Mouse (Mus musculus): ENCODE measurements at regions not wholly inside any gene's neighbourhood (a gene's known extent, or its start where the extent isn't known, plus 50 kb on each side); places are given as distances from the start of the nearest gene placed in this dataset.

DNA sequence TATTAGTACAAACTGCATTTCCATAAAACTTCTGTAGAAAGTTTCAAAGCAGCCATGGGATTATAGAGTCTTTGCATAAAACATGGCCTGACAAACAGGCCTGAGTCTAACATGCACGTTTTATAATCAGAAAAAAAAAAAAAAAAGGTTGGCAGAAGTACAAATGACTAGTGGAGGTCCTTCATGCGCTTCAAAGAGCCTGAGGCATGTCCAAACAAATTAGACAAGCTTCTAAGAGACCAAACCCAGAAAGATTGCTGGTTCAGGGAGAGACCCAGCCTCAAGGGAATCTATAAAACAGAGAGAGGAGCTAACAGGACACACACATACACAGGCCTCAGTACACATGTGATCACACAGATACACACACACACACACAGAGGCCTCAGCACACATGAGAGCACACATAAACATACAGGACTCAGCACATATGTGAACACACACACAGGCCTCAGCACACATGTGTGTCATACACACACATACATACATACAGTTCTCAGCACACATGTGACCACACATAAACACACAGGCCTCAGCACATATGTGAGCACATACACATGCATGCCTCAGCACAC lies 57.0 kb upstream of the Gnaq start:
- DNase-seq, result peak; percentile 34

DNA sequence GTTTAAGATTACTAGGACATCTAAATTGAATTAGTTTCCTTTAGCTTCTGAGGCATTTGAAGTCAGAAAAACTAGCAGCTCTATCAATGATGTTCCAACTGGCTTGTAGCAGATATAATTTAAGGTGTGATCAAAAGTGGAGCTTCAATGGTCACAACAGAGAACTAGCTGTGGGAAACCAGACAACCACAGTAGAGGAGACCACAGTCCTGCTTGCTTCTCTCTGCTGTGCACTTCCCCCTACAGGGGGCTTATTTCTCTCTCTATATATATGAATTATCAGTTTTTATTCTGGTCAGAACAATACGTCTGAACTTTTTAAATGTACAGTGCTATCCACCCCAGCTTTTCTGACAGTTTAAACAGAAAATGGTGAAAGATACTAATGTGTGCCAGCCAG lies 57.6 kb upstream of the Gnaq start:
- DNase-seq, result peak; percentile 1

DNA sequence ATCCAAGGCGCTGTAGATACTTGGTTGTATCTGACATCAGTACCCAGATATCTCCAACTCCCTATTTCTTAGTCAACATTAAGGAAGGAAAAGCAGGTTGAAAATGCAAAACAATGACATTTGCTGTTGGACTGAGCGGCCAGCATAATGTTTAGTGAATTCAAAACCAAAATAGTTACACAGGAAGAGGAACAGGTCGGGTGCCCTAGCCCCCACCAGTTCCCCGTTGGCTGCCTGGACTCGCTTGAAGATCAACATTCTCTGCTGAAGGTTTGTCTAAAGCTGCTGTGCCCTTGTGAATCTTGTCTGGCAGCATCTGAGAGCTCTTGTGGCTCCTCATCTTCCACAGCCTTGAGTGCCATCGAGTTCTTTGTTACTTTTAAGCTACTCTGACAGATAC lies 65.3 kb upstream of the Gnaq start:
- DNase-seq, result peak; percentile 61

DNA sequence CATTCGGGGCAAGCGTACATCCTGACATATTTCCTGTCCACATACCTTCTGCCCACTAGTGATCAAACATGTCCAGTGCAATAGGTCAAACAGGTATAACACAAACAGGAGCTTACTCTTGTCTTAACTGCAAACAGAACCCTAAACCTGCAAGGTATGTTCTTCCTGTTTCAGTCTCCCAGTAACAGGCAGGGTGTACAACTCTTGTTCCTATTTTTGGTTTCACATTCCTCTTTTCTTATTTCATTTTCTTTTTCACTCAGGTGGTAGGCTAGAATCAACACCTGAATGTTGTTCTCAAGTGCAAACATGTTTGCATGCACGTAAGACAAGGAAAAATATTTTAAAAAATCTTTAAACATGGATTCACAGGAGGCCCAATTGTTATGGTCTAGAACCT lies 67.7 kb upstream of the Gnaq start:
- DNase-seq, result peak; percentile 0

DNA sequence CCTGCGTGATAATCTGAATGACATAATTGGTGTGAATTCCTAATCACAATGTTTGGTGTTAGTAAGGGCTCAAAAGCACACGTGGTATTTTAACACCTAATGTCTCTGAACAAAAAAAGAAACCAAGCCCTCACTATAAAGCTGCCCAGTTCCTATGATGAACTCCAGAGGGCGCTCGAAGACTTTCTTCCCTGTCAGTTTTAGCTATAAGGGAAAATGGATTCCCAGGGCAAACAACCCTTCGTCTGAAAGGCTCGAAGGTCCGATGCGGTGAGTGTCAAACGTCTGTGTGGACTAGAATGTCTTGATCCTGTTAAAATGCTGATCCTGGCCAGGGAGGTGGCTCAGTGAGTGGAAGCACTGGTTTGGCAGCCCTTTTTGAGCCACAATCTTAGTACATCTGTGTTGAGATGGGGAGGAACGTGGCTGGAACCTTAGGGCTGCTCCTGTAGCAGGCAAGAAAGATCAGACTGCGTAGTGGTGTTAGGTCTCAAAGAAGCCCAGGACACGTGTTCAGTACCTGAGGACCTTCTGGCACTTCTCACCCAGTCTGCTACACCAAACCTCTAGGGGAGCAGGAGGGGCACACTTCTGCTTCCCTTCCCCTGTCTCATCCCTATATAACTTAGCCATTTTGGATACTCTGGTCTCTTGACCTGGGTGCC lies 68.6 kb upstream of the Gnaq start:
- DNase-seq, result peak; percentile 95

DNA sequence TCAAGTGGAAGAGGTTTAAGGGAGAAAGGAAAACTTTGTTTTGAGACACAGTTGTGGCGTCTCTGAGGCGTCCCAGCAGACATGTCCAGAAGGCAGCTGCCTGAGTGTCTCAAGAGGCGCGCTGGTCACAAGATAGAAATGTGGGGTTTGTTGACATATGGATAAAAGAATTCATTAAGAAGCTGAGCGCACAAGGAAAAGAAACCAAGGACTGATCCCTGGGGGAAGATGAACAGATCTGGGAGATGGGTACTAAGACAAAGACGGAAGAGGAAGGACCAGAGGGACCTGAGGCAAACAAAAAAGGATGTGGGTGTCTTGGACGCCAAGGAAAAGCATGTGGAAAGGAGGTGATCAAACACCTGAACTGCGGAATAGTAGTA lies 69.1 kb upstream of the Gnaq start:
- peak; percentile 84 for DNase-seq

DNA sequence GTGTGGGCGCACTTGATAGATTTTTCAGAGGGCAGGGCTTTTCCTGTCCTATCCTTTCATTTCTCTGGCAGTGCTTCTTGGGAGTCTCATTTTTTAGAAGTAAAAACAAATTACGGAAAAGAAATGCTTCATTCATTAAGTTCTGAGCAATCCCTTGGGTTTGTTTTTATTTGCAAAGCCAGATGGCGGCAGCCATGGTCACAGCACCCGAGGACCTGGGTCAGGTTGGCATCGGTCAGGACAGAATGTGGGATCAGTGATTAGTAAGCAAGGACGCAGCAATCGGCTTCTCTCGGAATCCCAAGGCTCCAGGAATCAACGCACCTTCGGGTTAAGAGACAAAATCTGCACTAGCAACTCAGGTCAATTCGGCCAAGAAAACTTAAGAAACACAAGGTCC lies 70.8 kb upstream of the Gnaq start:
- peak; percentile 85 for DNase-seq

DNA sequence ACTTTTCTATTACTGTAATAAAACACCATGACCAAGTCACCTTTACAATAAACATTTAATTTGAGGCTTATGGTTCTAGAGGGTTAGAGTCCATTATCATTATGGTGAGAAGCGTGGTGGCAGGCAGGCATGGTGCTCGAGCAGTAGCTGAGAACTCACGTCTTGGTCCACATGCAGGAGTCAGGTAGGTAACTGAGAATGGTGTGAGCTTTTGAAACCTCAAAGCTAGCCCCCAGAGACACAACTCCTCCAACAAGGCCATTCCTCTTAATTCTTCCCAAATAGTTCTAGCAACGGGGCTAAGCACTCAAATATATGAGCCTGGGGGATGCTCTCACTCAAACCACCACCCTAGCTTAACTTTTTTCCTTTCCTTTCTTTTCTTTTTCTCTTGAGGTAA lies 73.6 kb upstream of the Gnaq start:
- DNase-seq, result peak; percentile 55

DNA sequence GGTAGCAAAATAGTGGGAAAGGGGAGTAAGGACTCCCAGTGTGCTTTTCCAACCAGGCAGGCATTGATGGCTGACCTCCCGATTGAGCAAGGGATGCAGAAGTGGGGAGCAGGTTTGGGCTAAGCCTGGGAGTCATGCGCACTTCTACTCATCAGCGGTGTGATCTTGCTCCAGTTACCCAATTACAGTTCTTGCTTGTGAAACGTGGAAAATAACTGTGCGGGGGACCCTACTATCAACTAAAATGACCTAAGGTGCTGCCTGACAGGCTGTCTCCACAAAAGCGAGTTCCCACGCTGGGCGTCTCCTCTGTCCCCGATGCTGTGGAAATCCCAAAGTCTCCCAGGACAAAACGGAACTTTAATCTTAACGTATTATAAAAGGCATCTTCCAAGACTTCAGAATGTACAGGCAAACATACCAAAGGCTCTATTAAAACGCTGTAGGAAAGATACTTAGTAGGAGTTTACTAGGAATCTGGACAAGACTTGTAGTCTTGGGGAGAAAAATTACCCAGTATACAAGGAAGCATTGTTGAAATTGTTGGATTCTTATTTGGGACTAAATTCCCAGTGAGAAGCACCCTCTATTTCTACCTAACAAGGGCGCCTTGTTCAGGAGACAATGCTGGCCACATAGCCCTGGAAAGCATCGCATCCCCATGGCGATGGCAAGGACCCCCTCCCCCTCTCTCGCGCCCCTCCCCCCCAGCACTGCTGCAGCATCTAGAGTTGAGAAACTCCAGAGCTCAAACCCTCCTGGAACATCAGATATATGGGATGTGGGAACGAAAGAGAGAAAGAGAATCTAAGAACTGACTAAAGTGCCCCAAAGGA lies 65.6 kb upstream of the Cep78 start:
- peak; percentile 92 for DNase-seq

DNA sequence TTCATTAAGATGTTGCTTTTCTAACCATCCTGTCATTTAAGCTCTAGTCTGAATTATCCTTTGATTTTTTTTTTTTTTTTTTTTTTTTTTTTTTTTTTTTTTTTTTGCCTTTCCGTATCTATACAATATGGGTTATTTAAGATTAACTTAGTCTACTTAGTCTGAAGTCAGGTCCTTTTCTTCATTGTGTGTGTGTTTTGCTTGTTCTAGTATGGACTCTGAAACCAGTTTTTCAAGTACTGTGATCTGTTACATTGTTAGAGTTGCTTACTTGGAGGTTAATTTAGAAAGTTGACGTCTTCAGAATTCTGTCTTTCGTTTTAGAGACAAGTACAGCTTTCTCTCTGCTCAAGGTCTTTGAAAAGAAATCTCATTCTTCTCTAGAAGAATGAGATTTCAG lies 64.9 kb upstream of the Cep78 start:
- DNase-seq, result no peak

DNA sequence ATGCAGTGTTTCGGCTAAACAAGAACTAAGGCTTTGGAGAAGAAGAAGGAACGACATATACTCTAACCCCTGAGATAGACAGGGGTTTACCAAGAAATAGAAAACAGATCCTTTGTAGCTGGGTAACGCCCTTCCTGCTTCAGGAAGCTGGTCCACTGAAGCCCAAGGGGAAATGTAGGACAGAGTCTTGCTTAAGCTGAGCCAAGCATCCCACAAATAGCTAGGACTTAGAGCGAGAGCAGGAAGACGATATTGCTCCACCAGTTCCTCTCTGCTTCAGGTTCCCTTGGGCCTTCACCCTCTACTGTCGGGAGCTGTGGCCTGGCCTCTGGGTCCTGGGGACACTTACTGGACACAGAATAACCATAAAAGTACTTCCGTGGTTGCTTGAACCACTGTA lies 62.2 kb upstream of the Cep78 start:
- peak; percentile 98 for DNase-seq

DNA sequence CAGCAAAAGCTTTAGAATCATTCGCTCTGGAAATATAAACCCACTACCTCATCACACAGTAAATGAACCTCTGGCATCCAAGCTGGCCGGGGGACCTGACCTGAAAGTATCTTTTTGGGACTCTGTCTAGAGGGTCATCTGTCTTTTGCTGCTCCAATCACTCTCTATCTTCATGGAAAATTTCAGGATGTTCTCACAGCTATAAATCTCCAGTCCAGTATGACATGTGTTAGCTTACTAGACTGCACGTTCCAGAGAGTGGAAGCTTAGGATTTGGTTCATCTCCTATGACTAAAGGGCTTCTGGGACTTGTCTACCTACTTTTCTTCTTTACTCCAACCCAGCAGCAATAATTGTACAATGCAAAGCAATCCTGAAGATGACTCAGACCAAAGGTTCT lies 60.5 kb upstream of the Cep78 start:
- peak; percentile 68 for DNase-seq

DNA sequence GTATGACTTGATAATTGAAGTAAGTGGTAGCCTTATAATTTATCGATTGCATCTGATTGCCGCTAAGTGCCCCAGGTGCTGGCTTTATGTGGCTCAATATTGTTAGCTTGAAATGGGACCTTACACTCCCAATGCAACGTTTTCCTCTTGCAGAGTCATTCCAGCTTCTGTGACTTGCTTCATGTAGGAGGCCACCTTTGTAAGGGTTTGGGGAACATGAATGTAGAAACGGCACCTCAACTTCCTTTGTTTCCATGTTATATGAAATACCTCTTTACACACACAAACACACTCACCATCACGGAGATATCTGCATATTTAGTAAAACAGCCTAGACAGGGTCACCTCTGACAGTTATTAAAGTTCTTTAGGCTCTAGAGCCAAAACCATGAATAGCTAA lies 59.4 kb upstream of the Cep78 start:
- DNase-seq, result no peak

DNA sequence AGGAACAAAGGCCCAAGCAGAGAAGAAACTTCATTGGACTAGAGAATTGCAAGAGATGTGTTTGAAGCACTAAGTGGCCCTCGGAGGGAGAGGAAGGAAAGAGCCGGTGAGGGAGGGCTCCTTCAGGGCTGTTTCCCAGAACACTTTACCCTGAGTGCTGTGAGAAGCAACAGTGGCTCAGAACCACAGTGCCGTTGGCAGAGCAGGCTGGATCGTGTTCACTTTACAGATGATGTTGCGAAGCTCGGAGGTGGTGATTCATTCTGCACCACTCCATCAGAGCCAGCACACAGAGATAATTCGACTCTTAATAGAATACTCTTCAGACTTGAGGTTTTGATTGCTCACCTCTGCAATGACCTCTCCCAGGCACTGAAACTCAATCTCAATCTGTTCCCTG lies 58.2 kb upstream of the Cep78 start:
- peak; percentile 35 for DNase-seq

DNA sequence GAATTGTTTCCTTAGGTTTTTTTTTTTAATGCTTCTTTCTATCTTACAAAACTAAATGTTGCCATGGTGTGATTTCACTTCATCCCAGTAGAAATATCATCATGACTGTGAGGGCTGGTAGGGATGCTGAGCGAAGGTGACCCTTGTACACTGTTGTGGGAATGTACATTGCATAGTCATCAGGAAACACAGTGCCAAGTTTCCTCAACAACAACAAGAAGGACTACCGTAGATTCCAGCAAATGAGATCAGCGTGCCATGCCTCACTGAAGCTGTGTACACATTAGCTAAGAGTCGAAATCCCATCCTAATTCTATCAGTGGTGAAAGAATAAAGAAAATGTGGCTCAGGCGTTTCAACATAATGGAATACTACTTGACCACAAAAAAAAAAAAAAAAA lies 57.1 kb upstream of the Cep78 start:
- DNase-seq, result peak; percentile 66

DNA sequence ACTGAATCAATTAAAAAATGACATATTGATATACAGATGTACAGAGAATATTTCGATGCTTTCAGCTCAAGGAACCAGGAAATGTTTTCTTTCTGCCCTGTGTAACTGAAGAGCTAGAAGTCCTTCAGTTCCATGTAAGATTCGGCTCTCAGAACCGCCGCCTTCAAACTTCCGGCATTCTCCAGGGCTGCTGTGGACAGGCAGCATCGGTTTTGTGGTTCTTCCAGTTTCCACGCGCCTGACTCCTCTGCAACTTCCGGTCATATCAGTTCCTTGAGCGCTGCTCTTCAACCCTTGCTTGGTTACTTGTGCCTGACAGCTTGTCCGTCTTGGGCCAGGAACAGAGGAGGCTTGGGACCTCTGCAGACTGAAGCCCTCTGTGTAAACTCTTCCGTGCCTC lies 53.0 kb upstream of the Cep78 start:
- DNase-seq, result peak; percentile 90

Data from heart, adult 11 months (tissue).